Mouse (Mus musculus) cerebellum, postnatal 14 days (tissue): ENCODE data around the gene Amz2.

ENCODE experiments used
- DNase-seq, 2 experiments: peaks; one replicate each; pipeline ENCODE4 v3.0.0; 2021; ENCODE audit warnings: mixed read lengths in 2 of 2

Amz2 gene

DNA sequence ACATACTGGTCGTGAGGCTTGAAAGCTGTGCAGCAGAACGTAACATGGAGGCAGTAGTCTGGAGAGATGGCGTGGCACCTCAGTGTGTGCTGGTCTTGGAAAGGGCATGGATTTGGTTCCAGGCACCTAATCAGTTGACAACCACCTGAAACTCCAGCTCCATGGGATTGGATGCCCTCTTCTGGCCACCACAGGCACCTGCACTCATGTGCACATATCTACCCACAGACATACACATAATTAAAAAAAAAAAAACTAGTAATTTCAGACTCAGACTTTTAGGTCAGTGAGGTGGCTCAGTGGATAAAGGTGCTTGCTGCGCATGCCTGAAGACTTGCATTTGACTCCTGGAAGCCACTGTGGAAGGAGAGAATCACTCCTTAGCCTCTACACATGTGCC lies 3.5 kb upstream of the Amz2 start:
- no peak for DNase-seq

DNA sequence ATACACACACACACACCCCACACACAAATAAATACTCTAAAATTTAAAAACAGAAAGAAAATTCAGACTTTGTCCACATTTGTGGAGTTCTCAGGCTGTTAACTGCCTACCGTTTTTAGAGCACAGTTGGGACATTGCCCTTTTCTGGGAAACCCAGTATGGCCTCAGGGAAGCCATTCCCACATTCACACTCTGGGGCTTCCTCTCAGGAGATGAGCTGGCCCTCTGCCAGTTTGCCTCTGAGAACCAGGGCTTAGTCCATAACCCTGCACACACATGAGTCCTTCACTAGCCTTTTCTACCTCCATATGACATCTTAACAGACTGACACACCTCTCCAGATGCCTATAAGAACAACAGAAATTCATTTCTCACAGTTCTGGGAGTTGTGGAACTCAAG lies 2.5 kb upstream of the Amz2 start:
- DNase-seq = peak in 1 of 2 experiments; percentile 39

GRCm38 (mm10) chr11:109426272-109426586 lies 483 bp downstream of the Amz2 start:
- DNase-seq = no peak

- DNase-seq = no peak
Observed at GRCm38 (mm10) chr11:109427353-109427752, 1.6 kb downstream of the Amz2 start.

DNA sequence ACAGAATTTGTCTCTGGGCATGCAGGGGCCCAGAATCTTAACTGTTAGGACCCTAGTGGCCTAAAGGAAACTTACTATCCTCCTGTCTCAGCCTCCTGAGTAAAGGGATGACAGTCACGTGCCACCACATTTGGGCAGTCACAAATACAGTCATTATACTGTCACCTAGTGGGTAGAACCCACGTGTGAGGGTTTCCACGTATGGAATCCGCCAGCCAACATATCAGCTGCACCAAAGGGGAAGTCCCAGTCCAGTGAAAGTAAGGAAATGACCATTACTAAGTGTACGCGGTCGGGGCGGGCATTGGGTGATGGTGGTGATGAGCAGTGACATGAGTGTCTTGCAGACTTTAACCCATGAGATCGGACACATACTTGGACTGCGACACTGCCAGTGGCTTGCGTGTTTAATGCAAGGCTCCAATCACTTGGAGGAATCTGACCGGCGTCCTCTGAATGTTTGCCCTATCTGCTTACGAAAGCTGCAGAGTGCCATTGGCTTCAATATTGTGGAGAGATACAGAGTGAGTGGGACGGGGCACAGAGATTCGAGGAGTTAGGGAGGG lies 8.6 kb downstream of the Amz2 start:
- DNase-seq = no peak

- no peak for DNase-seq
Observed at GRCm38 (mm10) chr11:109436889-109437288, 11.1 kb downstream of the Amz2 start.

- peak in 1 of 2 experiments; percentile 23 for DNase-seq
Observed at GRCm38 (mm10) chr11:109439209-109439608, 13.5 kb downstream of the Amz2 start.

DNA sequence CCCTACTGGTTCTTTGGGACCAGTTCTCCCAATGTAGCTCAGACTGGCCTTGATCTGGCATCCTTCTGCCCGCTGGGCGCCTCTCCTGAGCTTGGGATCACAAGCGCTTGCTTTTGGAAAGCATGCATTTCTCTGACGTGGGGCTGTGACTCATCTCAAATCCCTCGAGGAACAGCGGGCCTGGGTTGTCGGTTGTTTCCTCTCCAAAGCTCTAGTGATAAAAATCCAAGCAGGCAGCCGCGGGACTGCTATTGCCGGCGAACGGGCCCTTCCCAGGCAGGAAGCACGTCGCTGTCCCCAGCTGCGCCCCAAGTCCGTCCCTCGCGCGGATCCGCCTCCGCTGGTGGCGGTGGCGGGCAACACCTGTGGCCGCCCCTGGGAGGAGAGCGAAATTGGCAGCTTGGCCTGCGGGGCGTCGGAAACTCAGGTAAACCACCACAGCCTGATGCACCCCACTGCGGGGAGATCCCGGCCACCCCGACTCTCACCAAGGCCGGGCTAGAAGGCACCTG lies 14.1 kb downstream of the Amz2 start:
- DNase-seq = peak; percentile 68 to 72

DNA sequence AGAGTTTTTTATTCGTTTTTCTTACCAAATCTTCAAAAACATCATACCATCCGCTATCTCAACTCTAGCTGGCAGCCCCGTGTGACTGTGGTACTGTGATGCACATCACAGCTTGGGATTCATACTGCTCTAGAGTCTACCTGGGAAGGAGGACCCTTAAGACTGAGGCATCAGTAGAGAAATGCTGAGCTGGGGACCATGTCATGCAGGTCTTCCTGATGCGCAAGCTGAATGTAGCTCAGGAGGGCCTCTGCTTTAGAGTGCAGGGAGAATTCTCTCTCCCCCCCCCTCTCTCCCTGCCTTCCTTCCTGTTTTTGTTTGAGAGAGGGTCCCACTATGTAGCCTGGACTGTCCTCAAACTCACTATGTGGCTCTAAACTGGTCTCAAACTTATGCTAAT lies 14.9 kb downstream of the Amz2 start:
- DNase-seq = no peak

- DNase-seq = peak; percentile 49 to 67
Observed at GRCm38 (mm10) chr11:109441119-109441518, 15.4 kb downstream of the Amz2 start.

GRCm38 (mm10) chr11:109442166-109442730 lies 16.5 kb downstream of the Amz2 start:
- DNase-seq = no peak

GRCm38 (mm10) chr11:109443468-109444263 lies 17.9 kb downstream of the Amz2 start:
- no peak for DNase-seq

DNA sequence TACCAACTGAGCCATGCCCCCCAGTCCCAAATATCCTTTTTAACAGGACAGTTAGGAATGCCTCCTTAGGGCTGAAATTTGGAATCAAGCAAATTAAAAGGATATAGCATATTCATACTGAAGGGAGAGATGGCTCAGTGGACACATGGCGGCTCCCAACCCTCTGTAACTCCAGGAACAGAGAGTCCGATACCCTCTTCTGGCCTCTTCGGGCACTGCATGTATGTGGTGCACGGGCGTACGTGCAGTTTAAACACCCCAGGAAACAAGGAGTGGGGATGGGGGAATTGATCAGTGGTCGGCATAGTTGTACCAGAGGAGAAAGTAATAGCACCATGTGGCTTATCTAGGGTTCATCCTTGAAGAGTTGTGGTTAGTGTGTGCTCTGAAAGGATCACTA lies 18.9 kb downstream of the Amz2 start:
- peak; percentile 55 to 71 for DNase-seq

- peak; percentile 49 to 65 for DNase-seq
Observed at GRCm38 (mm10) chr11:109445438-109446035, 19.8 kb downstream of the Amz2 start.

DNA sequence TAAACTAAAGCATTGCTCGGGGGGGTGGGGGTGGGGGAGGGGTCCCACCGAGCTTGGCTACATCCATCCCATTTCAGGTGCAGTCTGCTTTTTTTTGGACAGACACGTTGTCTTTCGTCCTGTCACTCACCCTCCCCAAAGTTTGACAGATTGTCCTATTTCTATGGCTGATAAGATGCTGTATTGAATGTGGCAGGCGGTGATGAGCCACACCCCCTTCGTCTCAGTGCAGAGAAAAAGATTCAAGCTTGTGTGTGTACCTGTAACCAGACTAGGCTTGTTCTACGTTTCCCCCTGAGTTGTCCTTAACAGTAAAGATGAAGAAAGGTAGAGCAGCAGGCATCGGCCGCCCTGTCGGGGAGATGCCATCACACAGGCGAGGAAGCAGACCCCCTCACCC lies 25.4 kb downstream of the Amz2 start:
- DNase-seq = no peak

- no peak for DNase-seq
Observed at GRCm38 (mm10) chr11:109456261-109456660, 30.5 kb downstream of the Amz2 start.

- DNase-seq = no peak
Observed at GRCm38 (mm10) chr11:109458165-109458564, 32.4 kb downstream of the Amz2 start.

GRCm38 (mm10) chr11:109460586-109460985 lies 34.8 kb downstream of the Amz2 start:
- DNase-seq = no peak

- DNase-seq = no peak
Observed at GRCm38 (mm10) chr11:109465068-109465467, 39.3 kb downstream of the Amz2 start.

DNA sequence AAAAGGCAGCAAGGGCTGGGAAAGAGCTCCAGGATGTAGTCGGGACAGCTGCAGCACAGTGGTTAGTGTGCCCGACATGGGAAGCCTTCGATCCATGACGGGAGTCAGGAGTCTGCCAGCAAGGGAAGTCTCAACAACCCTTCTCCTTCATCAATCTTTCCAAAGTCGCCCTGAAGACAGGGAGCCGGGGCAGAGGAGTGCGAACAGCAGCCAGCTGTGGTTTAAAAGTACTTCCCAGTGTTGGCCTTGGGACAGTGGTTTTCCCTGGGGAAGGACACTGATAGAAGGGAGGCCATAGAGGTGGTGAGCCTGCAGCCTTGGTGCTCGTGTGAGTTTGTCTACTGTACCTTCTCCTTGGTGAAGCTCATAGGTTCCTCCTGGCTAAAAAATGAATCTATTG lies 41.2 kb downstream of the Amz2 start:
- DNase-seq = no peak

GRCm38 (mm10) chr11:109468133-109468532 lies 42.4 kb downstream of the Amz2 start:
- DNase-seq = no peak

DNA sequence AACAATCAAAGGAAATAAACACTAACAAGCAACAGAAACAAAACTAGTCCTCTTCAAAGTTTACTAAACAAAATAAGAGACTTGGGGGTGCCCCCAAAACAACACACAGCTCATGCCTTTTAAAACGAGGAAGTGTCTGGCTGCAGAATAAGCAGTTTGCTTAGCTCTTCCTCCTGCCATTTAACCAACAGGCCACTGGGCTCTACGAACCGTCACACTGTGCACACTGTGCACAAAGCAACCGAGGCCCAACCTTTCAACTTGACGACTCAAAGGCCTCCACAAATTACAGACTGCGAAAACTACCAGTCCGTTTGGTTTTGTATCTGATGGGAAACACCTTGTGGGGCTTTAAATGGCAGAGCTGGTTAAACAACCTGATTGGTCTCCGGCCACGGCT lies 44.4 kb downstream of the Amz2 start:
- DNase-seq = no peak
